Mouse (Mus musculus): ENCODE measurements around the gene Usp15. TPM values are rescaled to one million over a fixed set of nuclear protein-coding genes. Genes with fewer than 3 reads are reported as not detected.
"Not testable (repeated sequence)": the region's sequence is repeated elsewhere in the genome, so short reads cannot be mapped to it uniquely, and the experiment has no call there.

The Usp15 gene
- 45.3 and 54.1 TPM in 2 replicates for polyA plus RNA-seq (2012; rRNA removed)

DNA sequence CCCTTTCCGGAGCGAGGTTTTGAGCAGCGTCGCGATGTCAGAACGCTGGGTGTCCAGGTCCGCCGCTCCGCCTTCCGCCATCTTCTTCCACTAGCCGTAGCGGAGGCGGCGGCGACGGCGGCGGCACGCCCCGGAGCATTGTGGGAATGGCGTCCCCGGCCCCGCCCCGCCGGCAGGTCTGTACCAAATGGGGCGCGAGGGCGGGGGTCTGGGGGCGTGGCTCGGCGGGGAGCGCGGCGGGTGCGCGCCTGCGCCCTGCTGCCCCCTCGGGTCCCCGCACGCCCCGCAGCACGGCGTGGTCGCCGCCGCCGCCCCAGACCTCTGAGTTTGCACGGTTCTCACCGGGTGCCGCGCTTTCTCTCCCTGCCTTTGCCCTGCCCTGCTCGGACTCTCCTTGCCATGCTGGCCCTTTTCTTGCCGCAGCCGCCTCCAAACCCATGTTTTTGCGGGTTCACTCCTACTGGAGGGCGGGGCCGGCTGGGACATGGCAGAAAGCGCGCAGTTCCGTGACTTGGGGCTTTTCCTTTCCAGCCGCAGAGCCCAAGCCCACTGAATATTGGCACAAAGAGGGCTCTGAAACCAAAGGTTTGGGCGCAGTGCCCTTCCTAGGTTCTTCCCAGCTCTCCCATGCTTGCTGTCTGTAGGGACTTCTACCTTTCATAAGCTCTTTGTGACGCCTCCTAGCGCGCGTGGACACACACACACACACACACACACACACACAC is at the start of gene Usp15:
TSS of gene Usp15 (minus strand) at position 161 of the 725 bp plus-strand sequence.
- DNase-seq (ENCODE audit: extremely low spot score in 1 of 2, low spot score in 1 of 2): peak; percentile 80 to 93

DNA sequence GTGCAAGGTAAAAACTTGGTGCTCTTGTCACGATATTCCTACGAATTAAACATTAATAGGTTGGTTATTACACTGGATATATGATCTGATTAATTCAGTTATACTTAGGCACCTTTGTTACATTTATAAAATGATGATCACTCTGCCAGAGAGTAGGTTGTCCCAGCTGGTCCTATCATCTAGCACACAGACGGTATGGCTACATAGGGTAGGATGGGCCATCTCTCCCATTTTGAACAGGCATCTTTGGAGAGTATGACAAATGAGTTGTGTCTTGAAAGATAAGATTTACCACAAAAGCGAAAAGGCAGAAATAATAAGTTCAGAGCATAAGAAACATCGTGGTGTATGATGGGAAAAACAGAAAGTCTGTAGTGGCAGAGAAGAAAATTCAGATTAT is 32.6 kb upstream of the Usp15 start:
- no peak for DNase-seq (ENCODE audit: extremely low spot score in 1 of 2, low spot score in 1 of 2)

GRCm38 (mm10) chr10:123222785-123223184 is 26.0 kb upstream of the Usp15 start:
- no peak for DNase-seq (ENCODE audit: extremely low spot score in 1 of 2, low spot score in 1 of 2)

DNA sequence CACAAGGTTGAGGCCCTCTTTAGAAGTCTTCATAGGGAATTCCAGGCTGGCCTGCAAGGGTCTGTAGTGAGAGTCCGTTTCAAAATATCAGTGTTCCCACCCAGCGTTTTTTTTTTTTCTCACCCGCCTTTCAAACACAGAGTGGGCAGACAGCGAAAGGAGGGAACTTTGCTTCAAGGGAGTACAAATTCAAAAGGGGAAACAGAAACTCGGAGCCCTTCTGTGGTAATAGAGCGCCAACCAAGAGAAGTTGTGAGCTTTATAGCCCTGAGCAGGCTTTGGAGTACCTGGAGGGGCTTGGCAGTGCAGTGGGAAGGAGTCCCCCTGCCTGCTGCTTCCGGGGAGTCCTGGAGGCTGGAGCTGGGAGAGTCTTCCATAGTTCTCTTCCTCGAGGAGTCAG is 12.7 kb upstream of the Usp15 start:
- no peak for DNase-seq (ENCODE audit: extremely low spot score in 1 of 2, low spot score in 1 of 2)

DNA sequence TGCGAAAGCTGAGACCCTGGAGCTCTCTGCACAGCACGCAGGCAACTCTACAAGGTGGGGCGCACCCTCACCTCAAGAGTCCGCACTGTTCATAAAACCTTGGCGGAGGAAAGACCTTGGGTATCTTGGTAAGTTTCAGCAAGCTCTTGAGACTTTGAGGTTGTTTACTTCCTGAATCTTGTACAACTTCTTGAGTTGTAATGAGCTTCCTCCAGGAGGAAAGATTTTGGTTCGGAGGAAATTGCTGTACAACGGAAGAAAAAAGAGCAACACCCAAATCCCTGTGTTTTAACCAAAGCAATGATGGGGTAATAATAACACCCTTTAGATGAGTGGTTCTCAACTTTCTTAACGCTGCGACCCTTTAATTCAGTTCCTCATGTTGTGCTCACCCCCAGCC is 11.5 kb upstream of the Usp15 start:
- DNase-seq (ENCODE audit: extremely low spot score in 1 of 2, low spot score in 1 of 2): no peak

- DNase-seq (ENCODE audit: extremely low spot score in 1 of 2, low spot score in 1 of 2): no peak
These were observed 9.3 kb upstream of the Usp15 start for GRCm38 (mm10) chr10:123206074-123206473.

DNA sequence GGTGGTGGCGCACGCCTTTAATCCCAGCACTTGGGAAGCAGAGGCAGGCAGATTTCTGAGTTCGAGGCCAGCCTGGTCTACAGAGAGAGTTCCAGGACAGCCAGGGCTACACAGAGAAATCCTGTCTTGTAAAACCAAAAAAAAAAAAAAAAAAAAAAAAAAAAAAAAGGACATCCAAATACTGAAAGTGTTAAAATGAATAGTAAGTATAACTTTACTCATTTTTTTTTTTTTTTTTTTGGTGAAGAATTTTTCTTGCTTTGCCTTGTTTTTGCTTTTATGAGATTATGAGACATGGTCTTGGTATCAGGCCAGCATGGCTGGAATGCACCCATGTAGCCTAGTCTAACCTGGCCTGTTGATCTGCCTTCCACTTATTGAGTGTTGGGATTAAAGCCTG is 8.6 kb upstream of the Usp15 start:
- not testable (repeated sequence) for DNase-seq (ENCODE audit: extremely low spot score in 1 of 2, low spot score in 1 of 2)

DNA sequence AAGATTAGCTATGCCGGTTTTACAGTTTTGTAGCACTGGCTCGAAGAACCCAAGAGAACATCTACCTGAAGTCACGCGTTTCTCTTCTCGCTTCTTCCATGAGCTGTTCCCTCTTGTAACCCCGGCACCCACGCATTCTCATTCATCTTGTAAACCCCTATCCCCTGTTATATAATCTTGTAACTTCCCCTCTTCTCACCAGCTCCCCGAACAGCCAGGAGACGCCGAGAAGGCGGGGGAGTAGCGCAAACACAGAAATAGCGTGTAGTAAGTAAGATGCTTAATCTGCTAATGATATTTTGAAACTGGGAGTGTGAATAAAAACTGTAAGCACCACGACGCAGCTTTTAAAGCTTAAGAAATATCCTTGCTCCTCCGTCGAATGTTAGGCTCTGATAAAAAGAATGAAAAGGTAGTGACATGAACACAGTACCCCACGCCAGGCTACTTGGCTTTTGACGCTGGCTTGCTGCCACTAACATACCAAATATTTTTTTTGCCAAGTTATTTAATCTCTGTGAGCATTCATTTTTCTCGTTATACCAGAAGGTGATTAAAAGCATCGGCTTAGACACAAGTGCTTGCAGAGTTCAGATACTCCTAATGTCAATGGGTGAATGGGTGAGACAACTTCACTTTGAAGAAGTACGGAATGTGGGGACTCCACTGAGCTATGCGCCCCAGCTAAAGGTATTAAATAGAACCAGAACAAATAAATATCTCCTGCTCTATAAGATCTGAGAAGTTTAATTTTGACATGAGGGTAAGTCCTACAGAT is 5.4 kb upstream of the Usp15 start:
- peak in 1 of 2 experiments; percentile 54 for DNase-seq (ENCODE audit: extremely low spot score in 1 of 2, low spot score in 1 of 2)

DNA sequence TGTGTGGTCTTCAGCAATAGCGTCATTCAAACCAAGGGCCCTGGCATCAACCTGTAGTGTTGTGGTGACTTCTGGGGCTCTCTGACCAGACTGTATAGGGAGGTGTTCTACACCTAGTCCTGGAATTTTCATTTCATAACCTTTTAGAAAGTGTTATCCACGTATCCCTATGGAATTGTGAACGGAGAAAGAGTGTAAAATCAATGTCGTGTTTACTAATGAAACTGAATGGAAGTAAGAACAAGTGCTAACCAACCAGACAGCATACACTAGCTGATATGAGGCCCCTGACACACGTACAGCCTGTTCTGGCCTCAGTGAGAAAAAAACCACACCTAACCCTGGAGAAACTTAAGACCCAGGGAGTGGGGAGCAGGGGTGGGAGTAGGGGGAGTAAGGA is 4.6 kb upstream of the Usp15 start:
- no peak for DNase-seq (ENCODE audit: extremely low spot score in 1 of 2, low spot score in 1 of 2)

GRCm38 (mm10) chr10:123200996-123201395 is 4.2 kb upstream of the Usp15 start:
- DNase-seq (ENCODE audit: extremely low spot score in 1 of 2, low spot score in 1 of 2): no peak

- DNase-seq (ENCODE audit: extremely low spot score in 1 of 2, low spot score in 1 of 2): no peak
These were observed 3.5 kb upstream of the Usp15 start for GRCm38 (mm10) chr10:123200320-123200659.

DNA sequence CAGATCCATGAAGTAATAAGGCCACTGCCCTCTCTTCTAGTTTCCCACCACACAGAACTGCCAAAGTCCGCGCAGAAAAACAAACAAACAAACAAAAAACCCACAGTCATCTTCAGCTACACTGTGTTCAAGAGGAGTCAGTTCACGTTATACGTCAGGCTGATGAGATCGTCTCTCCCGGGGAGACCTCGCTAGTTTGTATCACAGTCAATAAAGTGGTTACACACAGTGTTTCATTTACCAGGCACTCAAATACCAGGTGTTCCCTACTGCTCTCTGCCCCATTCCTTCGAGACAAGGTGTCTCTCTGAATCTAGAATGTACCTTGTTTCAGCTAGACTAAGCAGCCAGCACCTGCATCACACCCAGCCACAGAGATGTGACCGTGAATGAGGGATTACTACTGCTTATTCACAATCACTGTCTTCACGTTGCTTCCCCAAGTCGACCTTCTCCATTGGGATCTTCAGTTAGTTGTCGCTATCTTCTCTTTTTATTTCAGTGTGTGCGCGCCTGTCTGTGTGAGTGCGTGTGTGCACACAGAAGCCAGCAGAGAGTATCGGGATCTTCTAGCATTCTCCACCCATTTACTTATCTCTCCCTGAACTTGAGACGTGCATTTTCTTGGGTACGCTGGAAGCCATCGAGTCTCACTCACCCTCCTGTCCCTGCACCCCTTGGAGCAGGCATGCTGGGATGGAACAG is 3.0 kb upstream of the Usp15 start:
- no peak for DNase-seq (ENCODE audit: extremely low spot score in 1 of 2, low spot score in 1 of 2)

DNA sequence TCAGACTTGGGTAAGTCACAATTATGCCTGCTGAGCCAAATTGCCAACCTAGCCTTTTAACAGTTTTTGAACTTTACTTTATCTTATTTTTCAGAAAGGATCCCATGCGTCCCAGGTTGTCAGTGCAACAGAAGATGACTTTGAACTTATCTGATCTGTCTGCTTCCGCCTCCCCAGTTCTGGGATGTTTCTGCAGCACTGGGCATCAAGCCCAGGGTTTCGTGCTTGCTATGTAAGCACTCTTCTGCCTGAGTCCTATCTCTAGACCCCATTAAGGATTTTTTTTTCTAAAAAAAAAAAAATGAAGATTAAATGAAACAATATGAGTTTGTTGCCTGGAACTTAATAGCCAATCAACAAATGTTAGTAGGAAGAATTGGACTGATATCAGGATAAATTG is 2.3 kb upstream of the Usp15 start:
- no peak for DNase-seq (ENCODE audit: extremely low spot score in 1 of 2, low spot score in 1 of 2)

DNA sequence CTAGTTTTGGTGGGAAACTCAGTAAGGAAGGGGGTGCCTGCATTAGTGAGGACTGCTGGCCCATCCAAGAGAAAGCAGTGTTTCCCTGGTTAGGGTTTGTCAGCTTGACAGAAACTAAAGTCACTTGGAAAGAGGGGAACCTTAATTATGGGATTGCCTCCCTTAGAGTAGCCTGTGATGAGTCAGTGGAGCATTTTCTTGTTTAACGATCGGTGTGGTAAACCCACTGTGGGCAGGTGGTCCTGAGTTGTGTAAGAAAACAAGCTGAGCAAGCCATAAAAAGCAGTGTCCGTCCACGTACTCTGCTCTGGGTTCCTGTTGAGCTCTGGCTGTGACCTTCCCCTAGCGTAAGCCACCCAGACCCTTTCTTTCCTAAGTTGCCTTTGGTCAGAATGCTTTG is 1.4 kb upstream of the Usp15 start:
- no peak for DNase-seq (ENCODE audit: extremely low spot score in 1 of 2, low spot score in 1 of 2)

- peak in 1 of 2 experiments; percentile 42 for DNase-seq (ENCODE audit: extremely low spot score in 1 of 2, low spot score in 1 of 2)
These were observed 597 bp downstream of the Usp15 start for GRCm38 (mm10) chr10:123195961-123196834.

DNA sequence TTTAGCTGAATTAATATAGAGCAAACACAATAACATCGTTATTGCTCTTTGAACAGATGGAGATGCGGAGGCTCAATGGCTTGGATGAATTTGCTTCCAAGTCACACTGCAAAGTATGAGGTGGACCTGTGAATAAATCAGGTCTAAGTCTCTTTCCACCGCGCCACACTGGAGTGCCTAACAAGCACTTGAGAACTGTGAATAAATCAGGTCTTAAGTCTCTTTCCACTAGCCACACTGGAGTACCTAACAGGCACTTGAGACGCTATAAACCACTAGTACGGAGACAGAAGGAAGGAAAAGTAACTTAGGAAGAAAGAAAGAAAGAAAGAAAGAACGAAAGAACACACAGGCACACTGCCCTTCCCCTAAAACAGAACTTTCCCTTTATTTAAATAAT is 1.3 kb downstream of the Usp15 start:
- DNase-seq (ENCODE audit: extremely low spot score in 1 of 2, low spot score in 1 of 2): no peak

- no peak for DNase-seq (ENCODE audit: extremely low spot score in 1 of 2, low spot score in 1 of 2)
These were observed 5.8 kb downstream of the Usp15 start for GRCm38 (mm10) chr10:123191038-123191437.

DNA sequence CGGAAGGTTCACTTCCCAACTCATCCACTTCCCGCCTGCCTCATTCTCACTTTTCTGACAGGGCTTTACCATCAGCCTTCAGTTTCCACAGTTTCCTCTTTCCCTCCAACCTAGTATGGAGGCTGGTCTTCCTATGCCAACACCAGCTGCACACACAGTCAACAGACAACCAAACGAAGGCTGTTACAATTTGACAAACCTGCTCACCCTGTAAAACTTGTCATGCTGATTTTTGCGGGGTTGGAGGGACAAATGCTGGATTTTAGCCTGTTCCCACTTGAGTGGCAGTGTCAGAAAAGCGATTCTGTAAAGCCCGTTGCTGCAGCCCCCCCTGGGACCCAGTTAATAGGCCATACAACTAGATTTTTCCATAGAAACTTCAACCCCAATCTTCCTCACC is 9.5 kb downstream of the Usp15 start:
- peak in 1 of 2 experiments; percentile 11 for DNase-seq (ENCODE audit: extremely low spot score in 1 of 2, low spot score in 1 of 2)

- no peak for DNase-seq (ENCODE audit: extremely low spot score in 1 of 2, low spot score in 1 of 2)
These were observed 10.9 kb downstream of the Usp15 start for GRCm38 (mm10) chr10:123185907-123186306.

- DNase-seq (ENCODE audit: extremely low spot score in 1 of 2, low spot score in 1 of 2): no peak
These were observed 13.1 kb downstream of the Usp15 start for GRCm38 (mm10) chr10:123183743-123184142.

GRCm38 (mm10) chr10:123183243-123183642 is 13.6 kb downstream of the Usp15 start:
- DNase-seq (ENCODE audit: extremely low spot score in 1 of 2, low spot score in 1 of 2): peak in 1 of 2 experiments; percentile 58

Data from frontal cortex, adult 2 months (tissue).